Mouse (Mus musculus) liver, embryonic 16.5 days (tissue): ENCODE data around the gene Ltbp2. TPM values are rescaled to one million over a fixed set of nuclear protein-coding genes. Genes with fewer than 3 reads are reported as not detected.

ENCODE experiments used
- ATAC-seq: fragments of 200-750 bp; cut with Nextera tagmentation; 2 replicates; pipeline ENCODE4 v1.8.0; 2017; ENCODE audit warnings: low read depth, mild to moderate bottlenecking, moderate number of reproducible peaks, moderate library complexity
- H3K27ac ChIP-seq: fragments of 300-500 bp; sonication (generic); 2 replicates; pipeline ENCODE4 v1.5.1; 2014; ENCODE audit warnings: mild to moderate bottlenecking, low read length
- H3K27me3 ChIP-seq: fragments of 300-500 bp; sonication (generic); 2 replicates; pipeline ENCODE4 v1.6.1; 2014; ENCODE audit warnings: low read depth, low read length, mixed read lengths; ENCODE audit not compliant: control insufficient read depth, insufficient read depth
- H3K36me3 ChIP-seq: fragments of 300-500 bp; sonication (generic); 2 replicates; pipeline ENCODE4 v1.6.1; 2014; ENCODE audit warnings: mild to moderate bottlenecking; ENCODE audit not compliant: control insufficient read depth, insufficient read depth
- H3K4me1 ChIP-seq: fragments of 300-500 bp; sonication (generic); 2 replicates; pipeline ENCODE4 v1.6.1; 2014; ENCODE audit warnings: low read depth, low read length, mixed read lengths; ENCODE audit not compliant: control insufficient read depth
- H3K4me2 ChIP-seq: fragments of 300-500 bp; sonication (generic); 2 replicates; pipeline ENCODE4 v1.6.1; 2014; ENCODE audit warnings: low read depth, low read length, mixed read lengths
- H3K4me3 ChIP-seq: fragments of 300-500 bp; sonication (generic); 2 replicates; pipeline ENCODE4 v1.5.1; 2014; ENCODE audit warnings: low read depth, mild to moderate bottlenecking, low read length
- H3K9ac ChIP-seq: fragments of 300-500 bp; sonication (generic); 2 replicates; pipeline ENCODE4 v1.6.1; 2014; ENCODE audit warnings: low read depth, low read length
- H3K9me3 ChIP-seq: fragments of 300-500 bp; sonication (generic); replicated peaks from 2 replicates; pipeline ENCODE4 v1.6.1; 2016; ENCODE audit warnings: low read length; ENCODE audit not compliant: control insufficient read depth
- WGBS: fragments of 180-500 bp; shearing (Covaris S2); extraction: QIAGEN DNeasy Blood & Tissue Kit; methylation state at CpG from one replicate; pipeline ENCODE4 v1.1.7; 2014; ENCODE audit not compliant: insufficient replicate concordance; 5-methylcytosine and 5-hydroxymethylcytosine counted together
- polyA plus RNA-seq: library from polyadenylated mRNA; unstranded; fragments of >200 nt; fragmentation: Nextera tagmentation; extraction: Ambion mirVana; gene quantifications from 2 replicates; pipeline ENCODE4 v1.2.1, GENCODE M21; 2015

Gene Ltbp2
- polyA plus RNA-seq: 0.35 and 0.51 TPM in 2 replicates

- peak; percentile 84 for ATAC-seq
- WGBS: 4% methylated on average over 34 of the region's 34 CpGs
- H3K27ac ChIP-seq: no peak within 1 kb of the TSS
- H3K9me3 ChIP-seq: no peaks in the 10 kb centered on the region
- H3K9ac ChIP-seq: no peak within 1 kb of the TSS
- H3K36me3 ChIP-seq: no peaks in the 10 kb centered on the region
- peaks cover 53% of the 10 kb centered on the region for H3K27me3 ChIP-seq
- H3K4me1 ChIP-seq: peaks cover 10% of the 10 kb centered on the region
- peak within 1 kb of the TSS; percentile 10 for H3K4me3 ChIP-seq
- H3K4me2 ChIP-seq: peak within 1 kb of the TSS; percentile 32
Measured at GRCm38 (mm10) chr12:84876481-84877121, at the start of gene Ltbp2. Gene Ltbp2, minus strand, starts transcription at chr12:84876532.

DNA sequence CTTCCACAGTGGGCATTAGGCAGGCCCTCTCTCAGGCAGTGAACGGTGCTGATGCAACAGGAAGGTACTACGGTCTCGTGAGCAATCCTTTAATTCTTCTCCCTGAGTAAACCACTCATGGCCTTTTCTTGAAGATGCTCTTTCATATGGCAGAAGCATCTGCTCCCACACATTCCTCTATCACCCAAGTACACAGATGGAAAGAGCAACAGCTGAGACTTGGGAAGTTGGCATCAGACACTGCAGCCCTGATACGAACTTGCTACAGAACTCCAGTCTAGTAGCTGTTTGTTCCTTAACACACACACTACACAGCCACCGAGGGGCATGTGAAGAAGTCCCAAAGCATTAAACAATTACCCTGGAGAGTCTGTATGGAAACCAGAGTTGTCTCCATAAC lies 48.0 kb upstream of the Ltbp2 start:
- Histone ChIP-seq H3K27me3 (no peaks in the 10 kb centered on the region), H3K9me3 (no peaks in the 10 kb centered on the region), H3K4me1 (no peaks in the 10 kb centered on the region), H3K4me3 (no peak overlapping the region), H3K27ac (no peak overlapping the region), H3K36me3 (peaks cover 38% of the 10 kb centered on the region), H3K9ac (no peak overlapping the region), H3K4me2 (no peak overlapping the region)
- 83% methylated on average over 5 of the region's 5 CpGs for WGBS
- no peak for ATAC-seq

- Histone ChIP-seq H3K27me3 (no peaks in the 10 kb centered on the region), H3K9me3 (no peaks in the 10 kb centered on the region), H3K4me2 (no peak overlapping the region), H3K36me3 (peaks cover 48% of the 10 kb centered on the region), H3K9ac (no peak overlapping the region), H3K4me1 (no peaks in the 10 kb centered on the region), H3K27ac (no peak overlapping the region), H3K4me3 (no peak overlapping the region)
- no peak for ATAC-seq
- WGBS: 76% methylated on average over 8 of the region's 8 CpGs
Measured at GRCm38 (mm10) chr12:84921881-84922419, 45.6 kb upstream of the Ltbp2 start.

DNA sequence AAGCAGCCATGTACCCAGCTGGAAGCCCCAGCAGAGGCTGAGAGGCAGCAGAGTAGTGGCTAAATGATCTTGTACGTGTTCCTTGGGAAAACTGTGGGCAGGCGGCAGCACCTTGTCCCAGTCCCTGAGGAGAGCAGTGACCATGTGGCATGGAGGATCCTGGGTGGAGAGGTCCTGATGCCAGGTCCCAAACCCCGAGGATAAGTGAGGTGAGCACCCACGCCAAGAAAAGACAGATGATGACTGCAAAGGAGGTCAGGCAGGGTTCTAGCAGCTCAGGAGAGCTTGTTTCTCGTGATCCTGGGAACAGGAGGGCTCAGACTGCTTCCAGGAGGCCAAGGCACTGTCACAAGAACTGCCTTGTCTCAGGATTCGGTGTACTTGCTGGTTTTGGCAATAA lies 42.5 kb upstream of the Ltbp2 start:
- H3K9ac ChIP-seq: no peak overlapping the region
- ATAC-seq: no peak
- H3K4me3 ChIP-seq: no peak overlapping the region
- H3K36me3 ChIP-seq: peaks cover 40% of the 10 kb centered on the region
- WGBS: 86% methylated on average over 6 of the region's 6 CpGs
- H3K4me1 ChIP-seq: no peaks in the 10 kb centered on the region
- H3K27me3 ChIP-seq: no peaks in the 10 kb centered on the region
- H3K4me2 ChIP-seq: no peak overlapping the region
- no peak overlapping the region for H3K27ac ChIP-seq
- no peaks in the 10 kb centered on the region for H3K9me3 ChIP-seq

GRCm38 (mm10) chr12:84917799-84918198 lies 41.5 kb upstream of the Ltbp2 start:
- H3K4me3 ChIP-seq: no peak overlapping the region
- H3K36me3 ChIP-seq: peaks cover 35% of the 10 kb centered on the region
- 56% methylated on average over 3 of the region's 3 CpGs for WGBS

GRCm38 (mm10) chr12:84914959-84915358 lies 38.6 kb upstream of the Ltbp2 start:
- Histone ChIP-seq H3K36me3 (peaks cover 19% of the 10 kb centered on the region), H3K9me3 (no peaks in the 10 kb centered on the region), H3K27me3 (no peaks in the 10 kb centered on the region), H3K4me1 (no peaks in the 10 kb centered on the region), H3K27ac (no peak overlapping the region), H3K4me3 (no peak overlapping the region), H3K9ac (no peak overlapping the region), H3K4me2 (no peak overlapping the region)
- WGBS: 80% methylated on average over 5 of the region's 5 CpGs
- no peak for ATAC-seq

More at GRCm38 (mm10) chr12:84917799-84918198, 41.5 kb upstream of the Ltbp2 start:
- no peaks in the 10 kb centered on the region for H3K9me3 ChIP-seq
- no peak overlapping the region for H3K4me2 ChIP-seq
- no peak for ATAC-seq
- no peaks in the 10 kb centered on the region for H3K4me1 ChIP-seq
- H3K27me3 ChIP-seq: no peaks in the 10 kb centered on the region
- no peak overlapping the region for H3K27ac ChIP-seq
- no peak overlapping the region for H3K9ac ChIP-seq

DNA sequence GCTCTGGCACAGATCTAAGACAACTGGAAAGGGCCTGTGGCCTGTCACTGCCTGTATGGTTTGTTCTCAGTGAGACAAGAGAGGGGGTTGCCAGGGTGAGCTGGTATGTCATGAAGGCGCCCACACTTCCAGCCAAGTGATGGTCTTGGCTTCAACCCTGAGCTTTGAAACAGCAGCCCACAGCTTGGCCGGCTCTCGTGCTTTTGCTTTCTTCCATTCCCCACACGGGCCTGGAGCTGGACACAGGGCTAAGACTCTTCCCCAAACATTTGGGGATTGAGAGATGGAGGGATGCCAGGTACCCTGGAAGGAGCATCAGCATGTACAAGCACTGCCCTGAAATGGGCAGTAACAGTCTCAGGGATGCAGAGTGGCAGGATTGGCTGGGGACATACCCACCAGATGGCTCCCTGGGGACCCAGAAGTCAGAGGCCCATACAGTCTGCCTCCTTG lies 36.3 kb upstream of the Ltbp2 start:
- Histone ChIP-seq H3K27me3 (no peaks in the 10 kb centered on the region), H3K9ac (no peak overlapping the region), H3K4me2 (no peak overlapping the region), H3K36me3 (0 out of 2 replicates have a peak, but pooled peaks cover 6% of the 10 kb centered on the region), H3K9me3 (no peaks in the 10 kb centered on the region), H3K27ac (no peak overlapping the region), H3K4me3 (no peak overlapping the region), H3K4me1 (no peaks in the 10 kb centered on the region)
- ATAC-seq: no peak
- WGBS: 77% methylated on average over 4 of the region's 4 CpGs

DNA sequence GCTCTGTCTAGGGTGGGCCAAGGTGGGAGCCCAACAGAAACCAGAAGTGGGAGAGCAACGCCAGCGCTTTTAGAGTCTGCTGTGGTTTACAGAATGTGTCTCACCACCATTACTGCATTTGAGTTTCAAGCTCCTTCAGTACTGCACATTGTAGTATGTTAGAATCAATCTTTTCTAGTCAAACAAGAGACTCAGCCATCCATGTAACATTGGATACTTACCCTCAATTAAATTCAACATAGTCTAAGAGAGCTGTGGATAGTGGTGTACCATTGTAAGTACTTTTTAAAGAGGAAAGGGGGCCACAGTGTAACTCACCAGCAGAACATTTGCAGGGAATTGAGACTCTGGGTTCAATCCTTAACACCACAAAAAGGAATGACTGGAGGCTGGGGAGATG lies 35.3 kb upstream of the Ltbp2 start:
- Histone ChIP-seq H3K27me3 (no peaks in the 10 kb centered on the region), H3K36me3 (no peaks in the 10 kb centered on the region), H3K27ac (no peak overlapping the region), H3K4me3 (no peak overlapping the region), H3K9ac (no peak overlapping the region), H3K4me2 (no peak overlapping the region), H3K4me1 (no peaks in the 10 kb centered on the region), H3K9me3 (no peaks in the 10 kb centered on the region)
- ATAC-seq: no peak
- WGBS: 73% methylated on average over 2 of the region's 2 CpGs

- Histone ChIP-seq H3K9me3 (no peaks in the 10 kb centered on the region), H3K36me3 (no peaks in the 10 kb centered on the region), H3K27ac (no peak overlapping the region), H3K9ac (no peak overlapping the region), H3K4me1 (no peaks in the 10 kb centered on the region), H3K4me2 (no peak overlapping the region), H3K4me3 (no peak overlapping the region), H3K27me3 (no peaks in the 10 kb centered on the region)
- whole genome bisulfite sequencing: 84% methylated on average over 4 of the region's 4 CpGs
- ATAC-seq: no peak
Measured at GRCm38 (mm10) chr12:84910066-84910465, 33.7 kb upstream of the Ltbp2 start.
